Mouse (Mus musculus) hindbrain, embryonic 11.5 days (tissue): Measurements from ENCODE around the gene Supt4a. TPM values are rescaled to one million over a fixed set of nuclear protein-coding genes. Genes with fewer than 3 reads are reported as not detected.

ENCODE experiments used
- ATAC-seq: fragments of 200-750 bp; cut with Nextera tagmentation; 2 replicates; pipeline ENCODE4 v1.8.0; 2017; ENCODE audit warnings: mild to moderate bottlenecking, moderate TSS enrichment, moderate library complexity; ENCODE audit not compliant: low FRiP score
- DNase-seq: peaks from one replicate; pipeline ENCODE4 v3.0.0-alpha.2; 2015; ENCODE audit warnings: low spot score
- H3K27ac ChIP-seq: fragments of 300-500 bp; sonication (generic); 2 replicates; pipeline ENCODE4 v1.5.1; 2014; ENCODE audit warnings: mild to moderate bottlenecking, low read depth, low read length
- H3K27me3 ChIP-seq: fragments of 300-500 bp; sonication (generic); 2 replicates; pipeline ENCODE4 v1.6.1; 2014; ENCODE audit warnings: mild to moderate bottlenecking, low read length, moderate library complexity, mixed read lengths; ENCODE audit not compliant: control insufficient read depth, insufficient read depth
- H3K36me3 ChIP-seq: fragments of 300-500 bp; sonication (generic); 2 replicates; pipeline ENCODE4 v1.6.1; 2014; ENCODE audit warnings: mild to moderate bottlenecking, low read length, moderate library complexity, mixed read lengths; ENCODE audit not compliant: control insufficient read depth, insufficient read depth
- H3K4me1 ChIP-seq: fragments of 300-500 bp; sonication (generic); replicated peaks from 2 replicates; pipeline ENCODE4 v1.6.1; 2014; ENCODE audit warnings: low read length, mixed read lengths; ENCODE audit not compliant: control insufficient read depth, insufficient read depth
- H3K4me2 ChIP-seq: fragments of 300-500 bp; sonication (generic); replicated peaks from 2 replicates; pipeline ENCODE4 v1.6.1; 2014; ENCODE audit warnings: mild to moderate bottlenecking, low read depth, low read length
- H3K4me3 ChIP-seq: fragments of 300-500 bp; sonication (generic); 2 replicates; pipeline ENCODE4 v1.5.1; 2014; ENCODE audit warnings: low read depth, low read length
- H3K9ac ChIP-seq: fragments of 300-500 bp; sonication (generic); 2 replicates; pipeline ENCODE4 v1.6.1; 2014; ENCODE audit warnings: low read depth, low read length
- H3K9me3 ChIP-seq: fragments of 300-500 bp; sonication (generic); 2 replicates; pipeline ENCODE4 v1.6.1; 2016; ENCODE audit warnings: low read length; ENCODE audit not compliant: control insufficient read depth
- WGBS: fragments of 180-500 bp; shearing (Covaris S2); extraction: QIAGEN DNeasy Blood & Tissue Kit; methylation state at CpG from one replicate; pipeline ENCODE4 v1.1.7; 2014; 5-methylcytosine and 5-hydroxymethylcytosine counted together
- polyA plus RNA-seq: library from polyadenylated mRNA; unstranded; fragments of >200 nt; fragmentation: Nextera tagmentation; extraction: Ambion mirVana; gene quantifications from 2 replicates; pipeline ENCODE4 v1.2.1, GENCODE M21; 2014

Supt4a gene
- 162 and 169 TPM in 2 replicates for polyA plus RNA-seq

DNA sequence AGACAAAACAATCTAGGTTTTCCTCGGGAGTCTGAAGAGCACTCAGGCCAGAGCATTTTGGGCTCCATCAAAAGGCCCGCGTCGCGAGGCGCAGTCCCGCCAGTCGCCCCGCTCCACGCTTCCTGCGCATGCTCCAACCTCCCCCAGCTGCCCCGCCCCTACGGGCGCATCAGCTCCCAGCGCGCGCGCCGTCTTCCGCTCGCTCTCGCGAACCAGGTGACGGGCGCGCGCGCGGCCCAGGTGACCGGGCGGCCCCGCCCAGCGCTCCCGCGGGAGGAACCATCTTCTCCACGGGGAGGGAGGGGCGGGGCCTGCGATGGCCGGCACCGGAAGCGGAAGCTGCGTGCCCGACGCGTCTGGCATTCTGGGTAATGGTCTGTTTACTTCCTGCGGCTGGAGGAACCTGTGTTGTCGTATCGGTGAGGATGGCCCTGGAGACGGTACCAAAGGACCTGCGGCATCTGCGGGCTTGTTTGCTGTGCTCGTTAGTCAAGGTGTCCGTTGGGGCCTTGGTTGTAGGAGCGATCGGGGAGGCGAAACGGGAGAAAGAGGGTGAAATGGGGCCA lies at the start of gene Supt4a:
TSS of gene Supt4a (plus strand) at position 378 of the 566 bp plus-strand sequence.
- H3K9ac ChIP-seq, result peak within 1 kb of the TSS; percentile 80

DNA sequence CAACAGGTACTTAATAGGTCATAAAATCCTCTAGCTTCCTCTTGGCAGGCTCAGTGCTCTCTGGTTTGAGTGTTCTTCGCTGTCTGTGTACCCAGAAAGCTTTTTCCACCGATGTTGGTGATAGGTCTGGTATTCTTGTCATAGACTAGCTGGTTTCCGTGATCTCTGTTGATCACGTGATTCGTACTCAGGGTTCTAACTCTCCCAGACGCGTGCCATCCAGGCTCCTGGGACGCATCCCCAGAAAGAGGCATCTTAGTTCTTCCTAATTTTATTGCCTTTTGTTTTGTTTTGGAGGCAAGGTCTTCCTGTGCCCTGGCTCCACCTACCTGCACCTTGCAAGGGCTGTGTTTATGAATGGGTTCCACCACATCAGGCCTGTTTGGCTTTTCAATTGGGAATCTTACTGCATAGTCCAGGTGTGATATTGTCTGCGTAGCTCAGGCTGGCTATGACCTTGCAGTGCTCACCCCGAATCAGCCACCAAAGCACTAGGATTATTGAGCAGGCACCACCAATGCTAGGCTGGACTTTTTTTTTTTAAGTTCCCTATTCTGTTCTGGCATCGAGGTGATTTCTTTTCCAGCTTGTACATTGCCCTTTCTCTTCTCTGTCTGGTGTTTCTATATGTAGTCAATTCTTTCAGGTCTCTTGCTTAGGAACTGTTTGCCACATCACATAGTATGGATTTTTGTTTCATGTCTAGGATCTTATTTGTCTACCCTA lies 48.7 kb upstream of the Supt4a start:
- Histone ChIP-seq H3K9ac (no peak overlapping the region), H3K9me3 (no peaks in the 10 kb centered on the region), H3K27me3 (no peaks in the 10 kb centered on the region), H3K4me2 (no peak overlapping the region), H3K36me3 (no peaks in the 10 kb centered on the region), H3K4me1 (no peaks in the 10 kb centered on the region), H3K27ac (no peak overlapping the region), H3K4me3 (no peak overlapping the region)
- ATAC-seq (no peak), DNase-seq (no peak)
- 90% methylated on average over 11 of the region's 11 CpGs for WGBS

More for the DNA sequence above, at the start of gene Supt4a:
- Histone ChIP-seq H3K27me3 (no peaks in the 10 kb centered on the region; the same call in 1 of the 2 replicates), H3K4me2 (peak within 1 kb of the TSS; percentile 85), H3K9me3 (no peaks in the 10 kb centered on the region), H3K4me1 (no peaks in the 10 kb centered on the region), H3K27ac (peak within 1 kb of the TSS; percentile 68; the same call in 1 of the 2 replicates), H3K36me3 (0 out of 2 replicates have a peak, but pooled peaks cover 3% of the 10 kb centered on the region), H3K4me3 (peak within 1 kb of the TSS; percentile 83)
- ATAC-seq (peak; percentile 93), DNase-seq (peak; percentile 100)
- under 1% methylated on average over 57 of the region's 57 CpGs for WGBS

DNA sequence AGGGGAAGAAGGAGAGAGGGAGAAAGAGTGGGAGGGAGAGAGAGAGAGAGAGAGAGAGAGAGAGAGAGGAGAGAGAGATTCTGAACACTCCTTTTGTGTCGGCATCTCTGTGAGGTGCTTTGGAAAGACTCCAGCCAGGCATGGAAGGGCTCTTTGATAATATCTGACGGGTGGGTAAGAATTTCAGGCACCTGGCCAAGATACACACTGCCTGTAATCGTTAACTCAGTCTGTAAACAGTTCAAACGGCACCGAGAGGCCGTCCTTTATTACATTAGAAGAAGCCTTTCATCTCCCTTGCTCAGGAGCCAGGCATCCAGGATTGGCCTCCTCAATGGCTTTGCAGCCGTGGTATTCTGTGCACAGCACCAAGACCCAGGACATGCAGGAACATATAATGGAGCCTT lies 47.9 kb upstream of the Supt4a start:
- Histone ChIP-seq H3K36me3 (no peaks in the 10 kb centered on the region), H3K9ac (no peak overlapping the region), H3K4me3 (no peak overlapping the region), H3K27me3 (no peaks in the 10 kb centered on the region), H3K9me3 (no peaks in the 10 kb centered on the region), H3K27ac (no peak overlapping the region), H3K4me2 (no peak overlapping the region), H3K4me1 (no peaks in the 10 kb centered on the region)
- 49% methylated on average over 7 of the region's 7 CpGs for WGBS
- no peak for ATAC-seq
- no peak for DNase-seq

DNA sequence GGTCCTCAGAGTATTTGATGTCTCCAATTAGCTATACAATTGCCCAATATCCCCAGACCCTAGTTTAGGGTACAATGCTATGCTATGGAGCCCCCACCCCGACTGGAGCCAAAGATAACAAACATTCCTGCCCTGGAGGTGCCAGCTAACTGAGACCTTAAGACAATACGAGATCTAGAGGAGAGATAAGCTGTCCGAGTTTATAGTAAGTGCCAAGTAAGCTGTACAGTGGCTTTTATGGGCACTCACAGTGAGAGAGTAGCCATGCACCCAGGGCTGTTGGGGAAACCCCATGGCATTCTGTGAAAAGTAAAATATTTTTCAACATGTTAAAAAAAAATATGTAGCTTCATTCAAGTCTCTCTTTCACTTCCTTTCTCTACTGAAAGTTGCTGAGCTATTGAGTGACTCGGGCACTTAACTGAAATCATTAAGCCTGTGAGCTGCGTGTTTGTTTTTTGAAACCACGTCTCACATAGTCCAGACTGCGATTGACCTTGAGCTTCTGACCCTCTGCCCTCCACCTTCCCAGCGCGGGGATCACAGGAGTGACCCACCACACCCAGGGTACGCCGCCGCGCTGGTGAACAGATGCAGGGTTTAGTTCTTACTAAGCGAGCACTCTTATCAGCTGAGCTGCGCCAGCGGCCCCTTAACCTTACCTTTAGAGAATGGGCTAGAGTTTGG lies 47.2 kb upstream of the Supt4a start:
- Histone ChIP-seq H3K4me1 (no peaks in the 10 kb centered on the region), H3K9ac (no peak overlapping the region), H3K27ac (no peak overlapping the region), H3K4me3 (no peak overlapping the region), H3K36me3 (no peaks in the 10 kb centered on the region), H3K4me2 (no peak overlapping the region), H3K27me3 (no peaks in the 10 kb centered on the region), H3K9me3 (no peaks in the 10 kb centered on the region)
- WGBS, result 77% methylated on average over 16 of the region's 16 CpGs
- DNase-seq, result no peak
- ATAC-seq, result no peak

DNA sequence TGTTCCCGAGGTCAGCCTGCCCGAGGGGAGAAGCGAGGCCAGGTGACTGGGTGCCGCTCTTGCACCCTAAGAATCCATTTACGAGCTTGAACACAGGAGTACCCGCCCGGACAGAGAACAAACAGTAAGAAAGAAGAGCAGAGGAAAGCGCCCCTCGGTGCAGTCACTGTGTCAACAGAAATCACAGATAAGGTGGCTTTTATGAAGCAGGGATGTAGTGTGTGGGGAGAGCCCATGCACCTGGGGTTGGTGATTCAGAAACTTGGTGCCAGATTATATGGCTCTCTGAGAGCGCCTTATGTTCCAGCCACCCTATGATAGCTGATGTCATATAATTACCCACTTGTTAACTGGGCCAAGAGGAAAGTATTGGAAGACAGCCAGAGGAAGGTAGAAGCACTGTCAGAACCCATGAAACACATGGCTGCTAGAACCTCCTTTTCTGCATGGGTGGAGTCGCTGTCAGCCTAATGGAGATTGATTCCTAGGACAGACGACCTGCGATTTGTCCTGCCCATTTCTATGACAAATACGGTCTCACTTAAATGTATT lies 40.1 kb upstream of the Supt4a start:
- ATAC-seq, result no peak
- no peaks in the 10 kb centered on the region for H3K4me1 ChIP-seq
- H3K9ac ChIP-seq, result no peak overlapping the region
- no peaks in the 10 kb centered on the region for H3K9me3 ChIP-seq
- no peak overlapping the region for H3K27ac ChIP-seq
- H3K4me3 ChIP-seq, result no peak overlapping the region
- H3K27me3 ChIP-seq, result no peaks in the 10 kb centered on the region
- WGBS, result 85% methylated on average over 14 of the region's 14 CpGs
- DNase-seq, result no peak
- H3K4me2 ChIP-seq, result no peak overlapping the region
- no peaks in the 10 kb centered on the region for H3K36me3 ChIP-seq

DNA sequence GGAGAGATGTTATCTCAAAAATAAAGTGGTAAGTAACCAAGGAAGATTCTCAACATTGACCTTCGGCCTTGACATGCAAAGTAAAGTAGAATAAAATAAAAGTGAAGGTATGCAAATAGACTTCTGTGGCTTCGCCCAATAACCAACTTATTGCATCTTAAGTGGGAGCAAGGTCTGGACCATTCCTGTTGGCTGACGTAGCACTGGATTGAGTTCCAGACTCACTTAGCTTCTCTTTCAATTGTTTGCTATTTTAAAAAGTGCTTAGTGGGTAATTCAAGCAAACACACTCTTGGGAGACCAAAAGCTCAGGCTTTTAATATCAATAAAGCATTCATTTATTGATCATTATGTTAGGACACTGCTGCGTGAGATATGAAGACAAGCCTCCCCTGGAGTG lies 39.2 kb upstream of the Supt4a start:
- Histone ChIP-seq H3K36me3 (no peaks in the 10 kb centered on the region), H3K4me1 (no peaks in the 10 kb centered on the region), H3K9ac (no peak overlapping the region), H3K27me3 (no peaks in the 10 kb centered on the region), H3K4me2 (no peak overlapping the region), H3K9me3 (no peaks in the 10 kb centered on the region), H3K4me3 (no peak overlapping the region), H3K27ac (no peak overlapping the region)
- 93% methylated on average over 4 of the region's 4 CpGs for WGBS
- DNase-seq (no peak), ATAC-seq (no peak)

DNA sequence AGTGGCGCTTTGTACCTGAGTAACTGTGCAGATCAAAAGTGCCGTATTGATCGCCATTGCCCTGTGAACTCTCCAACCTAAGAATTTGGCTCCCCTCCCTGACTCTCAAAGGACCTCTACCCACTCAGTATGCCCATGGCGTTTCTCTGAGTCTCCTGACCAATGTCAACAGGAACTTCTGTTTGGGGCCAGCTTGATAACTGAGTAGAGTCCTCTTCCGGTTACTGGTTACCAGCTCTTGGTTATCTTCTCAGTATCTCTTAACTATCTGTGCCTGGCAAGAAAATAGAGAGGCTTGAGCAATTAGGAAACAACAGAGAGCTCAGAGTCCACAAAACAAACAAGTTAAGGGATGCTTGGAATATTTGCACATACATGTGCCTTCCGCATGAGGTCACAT lies 36.2 kb upstream of the Supt4a start:
- no peaks in the 10 kb centered on the region for H3K4me1 ChIP-seq
- no peak overlapping the region for H3K4me2 ChIP-seq
- H3K36me3 ChIP-seq, result no peaks in the 10 kb centered on the region
- no peaks in the 10 kb centered on the region for H3K27me3 ChIP-seq
- no peak overlapping the region for H3K27ac ChIP-seq
- DNase-seq (no peak), ATAC-seq (no peak)
- H3K9me3 ChIP-seq, result no peaks in the 10 kb centered on the region
- H3K4me3 ChIP-seq, result no peak overlapping the region
- 86% methylated on average over 6 of the region's 6 CpGs for WGBS
- H3K9ac ChIP-seq, result no peak overlapping the region

DNA sequence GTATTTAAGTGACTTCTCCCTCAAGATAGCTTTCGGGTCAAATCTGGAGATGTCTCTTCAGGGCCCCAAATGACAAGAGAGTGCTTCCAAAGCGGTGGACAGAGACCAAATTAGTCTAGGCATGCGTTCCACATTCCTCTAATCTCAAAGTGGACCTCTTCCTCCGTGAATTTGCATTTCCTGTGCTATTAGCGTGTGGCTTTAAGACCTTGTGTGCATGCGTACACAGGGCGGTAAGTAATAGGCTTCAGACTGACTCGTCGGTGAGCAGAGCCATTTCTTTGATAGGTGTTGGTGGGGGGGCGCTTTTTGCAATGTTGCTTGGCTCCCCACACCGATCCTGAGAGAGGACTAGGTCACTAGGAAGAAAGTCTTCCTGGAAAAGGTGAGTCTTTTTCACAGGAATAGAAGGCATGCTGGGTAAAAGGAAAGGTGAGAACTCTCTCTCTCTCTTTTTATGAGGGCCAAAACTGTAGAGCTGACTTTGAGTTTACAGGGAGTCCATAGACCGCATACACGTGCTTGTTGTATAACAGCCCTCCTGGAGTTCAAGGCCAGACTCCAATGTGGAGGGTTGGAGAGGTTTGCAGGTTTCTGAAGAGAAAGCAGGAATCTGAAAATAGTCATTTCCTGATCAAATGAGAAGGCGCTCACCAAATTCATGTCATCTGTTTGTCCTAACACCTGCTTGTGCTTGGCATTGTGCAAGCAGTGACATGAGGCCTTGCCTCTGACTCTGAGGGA lies 35.3 kb upstream of the Supt4a start:
- DNase-seq, result no peak
- 88% methylated on average over 14 of the region's 14 CpGs for WGBS
- H3K27ac ChIP-seq, result no peak overlapping the region
- H3K4me1 ChIP-seq, result no peaks in the 10 kb centered on the region
- no peaks in the 10 kb centered on the region for H3K9me3 ChIP-seq
- H3K4me3 ChIP-seq, result no peak overlapping the region
- no peak for ATAC-seq
- H3K9ac ChIP-seq, result no peak overlapping the region
- H3K36me3 ChIP-seq, result no peaks in the 10 kb centered on the region
- no peak overlapping the region for H3K4me2 ChIP-seq
- H3K27me3 ChIP-seq, result no peaks in the 10 kb centered on the region
